Mouse (Mus musculus): ENCODE results near the gene Scel. TPM values are rescaled to one million over a fixed set of nuclear protein-coding genes. Genes with fewer than 3 reads are reported as not detected.

Gene Scel
- not detected for total RNA-seq (2023)

DNA sequence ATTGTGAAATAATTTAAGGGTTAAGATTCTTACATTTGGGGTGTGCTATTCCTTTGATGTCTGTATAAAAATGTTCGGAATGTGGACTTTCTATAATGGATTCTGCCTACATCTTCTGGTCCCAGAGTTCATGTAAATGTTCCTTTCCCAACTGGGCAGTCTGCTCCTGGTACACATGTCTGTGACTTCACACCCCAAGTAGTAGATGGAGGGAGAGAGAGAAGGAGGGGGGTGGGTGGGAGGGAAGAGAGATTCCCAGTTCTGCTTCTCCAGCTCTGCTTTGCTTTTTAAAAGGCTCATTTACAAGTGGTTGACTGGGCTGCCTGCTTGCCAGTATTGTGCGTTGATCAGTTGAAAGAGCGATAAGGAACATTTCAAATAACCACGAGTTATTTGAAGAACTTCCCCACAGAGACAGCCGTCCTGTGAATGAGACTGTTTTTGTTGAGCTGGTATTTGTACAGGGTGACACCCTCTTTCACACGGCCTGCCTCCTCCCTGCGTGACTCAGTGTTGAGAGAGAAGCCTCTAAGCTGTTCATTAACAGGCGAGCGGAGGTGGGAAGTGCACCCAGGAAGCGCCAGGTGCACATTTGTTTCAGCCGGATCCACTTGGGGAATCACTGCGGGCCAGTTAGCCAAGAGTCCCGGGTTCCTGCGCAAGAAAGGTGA is at the start of gene Scel:
Gene Scel, plus strand, starts transcription at position 541 of the 671 bp plus-strand sequence.

DNA sequence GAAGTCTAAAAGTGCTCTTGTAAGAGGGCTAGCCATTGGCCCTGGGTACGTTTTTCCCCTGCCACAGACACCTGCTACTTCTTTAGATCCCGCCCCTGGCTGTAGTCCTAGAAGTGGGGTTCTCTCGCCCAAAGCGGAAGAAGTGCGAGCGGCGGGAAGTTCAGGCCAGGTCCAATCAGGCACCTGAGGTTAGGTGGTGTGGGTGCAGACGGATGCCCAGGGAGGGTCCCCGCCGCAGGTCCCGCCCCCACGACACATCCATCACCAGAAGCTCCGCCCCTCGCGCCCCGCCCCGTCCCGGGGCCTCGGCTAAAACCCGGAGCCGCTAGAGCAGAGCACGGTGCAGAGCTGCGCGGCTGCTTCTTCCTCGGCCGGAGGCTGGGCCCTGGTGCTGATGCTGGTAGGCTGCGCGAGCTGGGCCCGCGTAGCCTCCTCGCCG is 136.8 kb downstream of the Scel start, which contains the start of gene Slain1:
Gene Slain1, plus strand, starts transcription at position 333 of the 439 bp plus-strand sequence.

Other genes with a start within 250 kb of the Scel start
- gene Mycbp2, start 166.5 kb upstream of the Scel start, total RNA-seq (2023), result 100 to 1,000 TPM; 164 to 168 TPM
- 10 to 100 TPM; 55.2 to 55.9 TPM for gene Slain1, start 136.9 kb downstream of the Scel start, total RNA-seq (2023)